Mouse (Mus musculus): ENCODE results near the gene Specc1. TPM values are rescaled to one million over a fixed set of nuclear protein-coding genes. Genes with fewer than 3 reads are reported as not detected.

Specc1 gene
- polyA plus RNA-seq, 1 experiment, result 10.2 TPM

GRCm38 (mm10) chr11:62247759-62248400, 291.3 kb downstream of the Specc1 start:
- 27% methylated on average over 18 of the region's 18 CpGs for WGBS
- Histone ChIP-seq H3K4me1 (ENCODE audit: control insufficient read depth, insufficient read depth, insufficient read length, low read length) (peaks cover 5% of the 10 kb centered on the region), H3K36me3 (ENCODE audit: control insufficient read depth, insufficient read depth, low read length) (no peaks in the 10 kb centered on the region), H3K27ac (ENCODE audit: insufficient read depth, low read depth, low read length) (no peak overlapping the region), H3K4me3 (ENCODE audit: low read depth, low read length) (peak overlapping the region; percentile 84), H3K27me3 (ENCODE audit: control insufficient read depth, insufficient read depth, low read length) (no peaks in the 10 kb centered on the region)
- TF ChIP-seq CTCF (IDR thresholded peaks at IDR 0.05; ENCODE audit: extremely low read depth, insufficient read length, insufficient replicate concordance, low read depth, low read length) (no peak), POLR2A (IDR thresholded peaks at IDR 0.05; ENCODE audit: low read depth, low read length) (no peak)

GRCm38 (mm10) chr11:62248401-62249244, 292.1 kb downstream of the Specc1 start, which contains the start of gene Adora2b:
Gene Adora2b, plus strand, starts transcription at chr11:62248984.
- peak; percentile 38; the same call in 1 of the 2 replicates for TF ChIP-seq POLR2A (IDR thresholded peaks at IDR 0.05; ENCODE audit: low read depth, low read length)
- no peak for TF ChIP-seq CTCF (IDR thresholded peaks at IDR 0.05; ENCODE audit: extremely low read depth, insufficient read length, insufficient replicate concordance, low read depth, low read length)
- Histone ChIP-seq H3K4me3 (ENCODE audit: low read depth, low read length) (peak within 1 kb of the TSS; percentile 84), H3K4me1 (ENCODE audit: control insufficient read depth, insufficient read depth, insufficient read length, low read length) (peaks cover 7% of the 10 kb centered on the region), H3K27me3 (ENCODE audit: control insufficient read depth, insufficient read depth, low read length) (no peaks in the 10 kb centered on the region), H3K36me3 (ENCODE audit: control insufficient read depth, insufficient read depth, low read length) (no peaks in the 10 kb centered on the region), H3K27ac (ENCODE audit: insufficient read depth, low read depth, low read length) (peak within 1 kb of the TSS; percentile 25; the same call in 1 of the 2 replicates)
- under 1% methylated on average over 69 of the region's 69 CpGs for WGBS

- Histone ChIP-seq H3K4me3 (ENCODE audit: low read depth, low read length) (peak overlapping the region; percentile 84), H3K4me1 (ENCODE audit: control insufficient read depth, insufficient read depth, insufficient read length, low read length) (peaks cover 7% of the 10 kb centered on the region), H3K36me3 (ENCODE audit: control insufficient read depth, insufficient read depth, low read length) (no peaks in the 10 kb centered on the region), H3K27ac (ENCODE audit: insufficient read depth, low read depth, low read length) (peak overlapping the region; percentile 25; the same call in 1 of the 2 replicates), H3K27me3 (ENCODE audit: control insufficient read depth, insufficient read depth, low read length) (no peaks in the 10 kb centered on the region)
- 13% methylated on average over 35 of the region's 35 CpGs for WGBS
- TF ChIP-seq POLR2A (IDR thresholded peaks at IDR 0.05; ENCODE audit: low read depth, low read length), result no peak
- TF ChIP-seq CTCF (IDR thresholded peaks at IDR 0.05; ENCODE audit: extremely low read depth, insufficient read length, insufficient replicate concordance, low read depth, low read length), result no peak
Observed at GRCm38 (mm10) chr11:62249266-62250037, 292.9 kb downstream of the Specc1 start.

GRCm38 (mm10) chr11:62251047-62251446, 294.5 kb downstream of the Specc1 start:
- TF ChIP-seq POLR2A (IDR thresholded peaks at IDR 0.05; ENCODE audit: low read depth, low read length), result no peak
- no peak for TF ChIP-seq CTCF (IDR thresholded peaks at IDR 0.05; ENCODE audit: extremely low read depth, insufficient read length, insufficient replicate concordance, low read depth, low read length)
- Histone ChIP-seq H3K4me1 (ENCODE audit: control insufficient read depth, insufficient read depth, insufficient read length, low read length) (peaks cover 7% of the 10 kb centered on the region), H3K4me3 (ENCODE audit: low read depth, low read length) (peak overlapping the region; percentile 37)

GRCm38 (mm10) chr11:62253380-62253779, 296.8 kb downstream of the Specc1 start:
- TF ChIP-seq POLR2A (IDR thresholded peaks at IDR 0.05; ENCODE audit: low read depth, low read length), result no peak
- no peak for TF ChIP-seq CTCF (IDR thresholded peaks at IDR 0.05; ENCODE audit: extremely low read depth, insufficient read length, insufficient replicate concordance, low read depth, low read length)
- H3K4me3 ChIP-seq (ENCODE audit: low read depth, low read length), result no peak overlapping the region
- WGBS, result 40% methylated on average over 5 of the region's 5 CpGs
- no peak overlapping the region for H3K27ac ChIP-seq (ENCODE audit: insufficient read depth, low read depth, low read length)
- no peaks in the 10 kb centered on the region for H3K36me3 ChIP-seq (ENCODE audit: control insufficient read depth, insufficient read depth, low read length)
- H3K27me3 ChIP-seq (ENCODE audit: control insufficient read depth, insufficient read depth, low read length), result no peaks in the 10 kb centered on the region
- peaks cover 7% of the 10 kb centered on the region for H3K4me1 ChIP-seq (ENCODE audit: control insufficient read depth, insufficient read depth, insufficient read length, low read length)

More at GRCm38 (mm10) chr11:62251047-62251446, 294.5 kb downstream of the Specc1 start:
- WGBS, result 48% methylated on average over 11 of the region's 11 CpGs
- no peak overlapping the region for H3K27ac ChIP-seq (ENCODE audit: insufficient read depth, low read depth, low read length)
- H3K27me3 ChIP-seq (ENCODE audit: control insufficient read depth, insufficient read depth, low read length), result no peaks in the 10 kb centered on the region
- no peaks in the 10 kb centered on the region for H3K36me3 ChIP-seq (ENCODE audit: control insufficient read depth, insufficient read depth, low read length)

GRCm38 (mm10) chr11:62259214-62259613, 302.7 kb downstream of the Specc1 start:
- Histone ChIP-seq H3K36me3 (ENCODE audit: control insufficient read depth, insufficient read depth, low read length) (no peaks in the 10 kb centered on the region), H3K4me3 (ENCODE audit: low read depth, low read length) (no peak overlapping the region), H3K27ac (ENCODE audit: insufficient read depth, low read depth, low read length) (no peak overlapping the region), H3K4me1 (ENCODE audit: control insufficient read depth, insufficient read depth, insufficient read length, low read length) (peaks cover 4% of the 10 kb centered on the region; the same call in 1 of the 2 replicates), H3K27me3 (ENCODE audit: control insufficient read depth, insufficient read depth, low read length) (no peaks in the 10 kb centered on the region)
- TF ChIP-seq CTCF (IDR thresholded peaks at IDR 0.05; ENCODE audit: extremely low read depth, insufficient read length, insufficient replicate concordance, low read depth, low read length) (no peak), POLR2A (IDR thresholded peaks at IDR 0.05; ENCODE audit: low read depth, low read length) (no peak)
- 79% methylated on average over 5 of the region's 5 CpGs for WGBS
